Mouse (Mus musculus) cerebellum, adult 11 months (tissue): ENCODE data around the gene Gm48551.
A peak's percentile ranks its signal among the peaks of the same experiment; 100 is the strongest.

Experiments
- DNase-seq: peaks from one replicate; pipeline ENCODE4 v3.0.0; 2022

Gm48551 gene

GRCm38 (mm10) chr10:81406504-81407440, 22.5 kb downstream of the Gm48551 start:
- DNase-seq: no peak

GRCm38 (mm10) chr10:81407539-81408423, 23.5 kb downstream of the Gm48551 start:
- DNase-seq: peak; percentile 80

GRCm38 (mm10) chr10:81408424-81408729, 24.1 kb downstream of the Gm48551 start:
- DNase-seq: no peak

GRCm38 (mm10) chr10:81408871-81409291, 24.6 kb downstream of the Gm48551 start:
- DNase-seq: peak; percentile 72

GRCm38 (mm10) chr10:81409330-81409729, 25.1 kb downstream of the Gm48551 start:
- no peak for DNase-seq

- peak; percentile 35 for DNase-seq
These were observed 26.1 kb downstream of the Gm48551 start for GRCm38 (mm10) chr10:81410350-81410749.

GRCm38 (mm10) chr10:81410981-81411380, 26.7 kb downstream of the Gm48551 start:
- DNase-seq: no peak

GRCm38 (mm10) chr10:81411471-81412400, 27.5 kb downstream of the Gm48551 start:
- peak; percentile 90 for DNase-seq

GRCm38 (mm10) chr10:81412586-81413309, 28.5 kb downstream of the Gm48551 start:
- peak; percentile 47 for DNase-seq

- DNase-seq: peak; percentile 85
These were observed 29.3 kb downstream of the Gm48551 start for GRCm38 (mm10) chr10:81413310-81414261.

GRCm38 (mm10) chr10:81414682-81415081, 30.4 kb downstream of the Gm48551 start:
- no peak for DNase-seq

GRCm38 (mm10) chr10:81415146-81415545, 30.9 kb downstream of the Gm48551 start:
- DNase-seq: no peak

- no peak for DNase-seq
These were observed 31.5 kb downstream of the Gm48551 start for GRCm38 (mm10) chr10:81415549-81416310.

GRCm38 (mm10) chr10:81416581-81417226, 32.4 kb downstream of the Gm48551 start:
- peak; percentile 95 for DNase-seq

GRCm38 (mm10) chr10:81417227-81418215, 33.3 kb downstream of the Gm48551 start:
- DNase-seq: peak; percentile 47

- peak; percentile 31 for DNase-seq
These were observed 34.2 kb downstream of the Gm48551 start for GRCm38 (mm10) chr10:81418216-81419070.
